Mouse (Mus musculus): ENCODE data around the gene Htr1f. TPM values are rescaled to one million over a fixed set of nuclear protein-coding genes. Genes with fewer than 3 reads are reported as not detected.

Gene Htr1f
- polyA plus RNA-seq, 1 experiment = not detected

DNA sequence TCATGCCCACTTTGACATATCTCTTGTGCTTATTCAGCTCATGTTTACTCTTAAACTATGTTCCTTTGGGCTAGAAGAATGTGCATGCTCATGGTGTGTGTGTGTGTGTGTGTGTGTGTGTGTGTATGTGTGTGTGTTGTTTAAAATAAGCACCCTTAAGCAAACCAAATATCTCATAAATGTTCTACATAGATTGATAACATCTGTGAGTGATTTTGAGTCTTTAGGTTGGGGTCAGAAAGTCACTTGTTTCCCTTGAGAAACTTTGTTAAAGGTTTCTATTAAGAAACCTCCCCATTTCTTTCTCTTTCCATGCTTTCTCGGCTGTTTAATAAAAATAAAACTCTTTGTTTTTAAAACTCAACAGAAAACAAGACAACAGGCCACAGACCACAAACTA is 88.1 kb downstream of the Htr1f start:
- H3K4me3 ChIP-seq (ENCODE audit: low read depth, low read length) = no peak overlapping the region
- TF ChIP-seq CTCF (IDR thresholded peaks at IDR 0.05; ENCODE audit: extremely low read depth, insufficient read length, insufficient replicate concordance, low read depth, low read length) = no peak
- TF ChIP-seq POLR2A (IDR thresholded peaks at IDR 0.05; ENCODE audit: low read depth, low read length) = no peak
- WGBS = 66% methylated on average over 1 of the region's 1 CpGs

DNA sequence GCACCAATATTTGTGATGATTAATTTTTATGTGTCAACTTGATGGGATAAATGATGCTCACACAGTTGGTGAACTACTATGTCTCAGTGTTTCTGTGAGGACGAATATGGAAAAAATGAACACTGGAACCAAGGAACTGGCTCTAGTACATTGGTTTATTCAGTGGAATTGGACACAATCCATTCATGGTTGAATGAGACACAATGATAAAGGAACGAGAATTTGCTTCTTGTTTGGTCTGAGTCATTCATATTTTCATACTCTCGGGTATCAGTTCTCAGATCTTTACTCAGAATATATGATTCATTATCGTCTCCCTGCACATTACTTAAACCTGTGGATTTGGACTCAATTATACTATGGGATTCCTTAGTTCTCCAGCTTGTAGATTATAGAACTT is 90.4 kb downstream of the Htr1f start:
- 77% methylated on average over 4 of the region's 4 CpGs for WGBS
- no peak for TF ChIP-seq POLR2A (IDR thresholded peaks at IDR 0.05; ENCODE audit: low read depth, low read length)
- TF ChIP-seq CTCF (IDR thresholded peaks at IDR 0.05; ENCODE audit: extremely low read depth, insufficient read length, insufficient replicate concordance, low read depth, low read length) = no peak
- Histone ChIP-seq H3K4me3 (ENCODE audit: low read depth, low read length) (no peak overlapping the region), H3K27ac (ENCODE audit: insufficient read depth, low read depth, low read length) (no peak overlapping the region), H3K4me1 (ENCODE audit: control insufficient read depth, insufficient read depth, insufficient read length, low read length) (no peaks in the 10 kb centered on the region), H3K36me3 (ENCODE audit: control insufficient read depth, insufficient read depth, low read length) (no peaks in the 10 kb centered on the region), H3K27me3 (ENCODE audit: control insufficient read depth, insufficient read depth, low read length) (no peaks in the 10 kb centered on the region)

More for the DNA sequence above, 88.1 kb downstream of the Htr1f start:
- Histone ChIP-seq H3K36me3 (ENCODE audit: control insufficient read depth, insufficient read depth, low read length) (no peaks in the 10 kb centered on the region), H3K27me3 (ENCODE audit: control insufficient read depth, insufficient read depth, low read length) (no peaks in the 10 kb centered on the region), H3K27ac (ENCODE audit: insufficient read depth, low read depth, low read length) (no peak overlapping the region), H3K4me1 (ENCODE audit: control insufficient read depth, insufficient read depth, insufficient read length, low read length) (no peaks in the 10 kb centered on the region)

DNA sequence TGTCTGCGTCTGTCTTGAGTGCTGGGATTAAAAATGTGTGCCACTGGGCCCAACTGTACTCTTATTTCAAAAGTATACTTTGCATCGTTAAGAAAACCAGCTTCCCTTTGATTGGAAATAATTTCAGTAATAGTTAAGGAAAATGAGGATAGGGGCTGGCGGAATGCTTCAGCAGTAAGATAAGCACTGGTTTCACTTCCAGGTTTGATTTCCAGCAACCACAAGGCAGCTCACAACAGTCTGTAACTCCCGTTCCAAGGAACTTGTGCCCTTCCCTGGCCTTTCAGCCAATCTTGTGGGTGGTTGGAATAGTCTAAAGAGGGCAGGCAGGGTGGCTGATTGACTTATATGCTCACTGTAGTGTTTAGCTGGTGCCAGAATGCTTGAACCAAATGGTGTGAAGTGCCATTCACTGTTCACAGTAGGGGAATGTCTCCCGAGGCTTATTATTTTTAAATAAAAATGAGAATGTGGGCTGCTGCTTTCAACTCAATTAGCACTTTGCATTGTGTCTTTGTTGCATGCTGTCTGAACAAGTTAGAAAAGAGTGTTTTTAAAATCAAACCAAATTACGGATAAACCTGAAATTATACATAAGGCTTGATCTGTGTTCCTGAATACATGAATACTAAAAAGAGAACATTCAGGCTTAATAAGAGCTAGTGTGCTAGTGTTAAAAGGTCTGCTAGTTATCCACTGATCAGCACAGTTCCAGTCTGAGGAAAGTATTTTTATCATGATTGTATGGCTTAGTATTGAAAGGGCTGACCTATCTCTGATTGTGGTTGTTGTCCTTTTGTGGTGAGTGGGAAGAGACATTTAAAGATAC is 103.4 kb downstream of the Htr1f start:
- no peaks in the 10 kb centered on the region for H3K36me3 ChIP-seq (ENCODE audit: control insufficient read depth, insufficient read depth, low read length)
- no peak overlapping the region for H3K27ac ChIP-seq (ENCODE audit: insufficient read depth, low read depth, low read length)
- H3K4me3 ChIP-seq (ENCODE audit: low read depth, low read length) = no peak overlapping the region
- no peak for TF ChIP-seq CTCF (IDR thresholded peaks at IDR 0.05; ENCODE audit: extremely low read depth, insufficient read length, insufficient replicate concordance, low read depth, low read length)
- WGBS = 79% methylated on average over 6 of the region's 6 CpGs
- no peaks in the 10 kb centered on the region for H3K27me3 ChIP-seq (ENCODE audit: control insufficient read depth, insufficient read depth, low read length)
- H3K4me1 ChIP-seq (ENCODE audit: control insufficient read depth, insufficient read depth, insufficient read length, low read length) = no peaks in the 10 kb centered on the region

DNA sequence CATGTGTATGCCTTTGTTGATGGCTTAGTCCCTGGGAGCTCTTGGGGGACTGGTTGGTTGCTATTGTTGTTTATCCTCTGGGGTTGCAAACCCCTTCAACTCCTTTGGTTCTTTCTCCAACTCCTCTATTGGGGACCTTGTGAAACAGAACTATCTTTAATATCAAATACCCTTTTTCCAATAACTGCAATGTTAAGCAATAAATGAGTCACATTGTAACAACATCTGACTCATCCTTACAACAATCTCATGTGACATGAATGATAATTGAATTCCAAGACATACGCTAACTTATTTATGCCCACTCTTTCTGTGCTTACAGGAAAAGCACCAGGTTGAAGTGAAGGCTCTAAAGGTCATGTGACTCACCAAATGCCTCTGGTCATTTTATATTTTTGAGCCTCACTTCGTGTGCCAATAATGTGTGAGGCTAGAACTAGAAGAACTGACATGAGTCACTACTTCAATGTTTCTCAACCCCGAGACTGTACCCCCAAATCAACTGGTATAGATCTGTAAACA is 116.3 kb downstream of the Htr1f start:
- no peaks in the 10 kb centered on the region for H3K36me3 ChIP-seq (ENCODE audit: control insufficient read depth, insufficient read depth, low read length)

DNA sequence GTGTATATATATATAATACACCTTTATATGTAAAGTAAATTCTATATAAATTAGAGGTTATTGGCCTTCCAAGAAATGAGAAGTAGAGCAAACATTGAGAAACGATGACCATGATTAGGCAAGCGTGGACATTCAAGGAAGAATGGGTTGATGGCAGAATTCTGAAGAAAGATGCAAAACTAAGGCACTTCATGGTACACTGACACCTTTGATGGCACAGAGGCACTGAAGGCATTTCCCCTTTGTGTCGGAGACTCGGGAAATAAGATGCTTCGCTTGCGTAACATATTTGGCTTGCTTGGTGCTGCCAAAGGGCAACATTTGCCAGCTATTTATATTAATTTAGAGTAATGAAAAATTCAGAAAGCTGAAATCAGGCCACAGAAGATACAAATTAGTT is 118.1 kb downstream of the Htr1f start:
- no peak for TF ChIP-seq POLR2A (IDR thresholded peaks at IDR 0.05; ENCODE audit: low read depth, low read length)
- TF ChIP-seq CTCF (IDR thresholded peaks at IDR 0.05; ENCODE audit: extremely low read depth, insufficient read length, insufficient replicate concordance, low read depth, low read length) = no peak
- no peak overlapping the region for H3K27ac ChIP-seq (ENCODE audit: insufficient read depth, low read depth, low read length)
- WGBS = 85% methylated on average over 6 of the region's 6 CpGs
- no peaks in the 10 kb centered on the region for H3K27me3 ChIP-seq (ENCODE audit: control insufficient read depth, insufficient read depth, low read length)
- H3K4me1 ChIP-seq (ENCODE audit: control insufficient read depth, insufficient read depth, insufficient read length, low read length) = no peaks in the 10 kb centered on the region
- no peaks in the 10 kb centered on the region for H3K36me3 ChIP-seq (ENCODE audit: control insufficient read depth, insufficient read depth, low read length)
- no peak overlapping the region for H3K4me3 ChIP-seq (ENCODE audit: low read depth, low read length)

More for the DNA sequence above, 116.3 kb downstream of the Htr1f start:
- TF ChIP-seq POLR2A (IDR thresholded peaks at IDR 0.05; ENCODE audit: low read depth, low read length) (no peak), CTCF (IDR thresholded peaks at IDR 0.05; ENCODE audit: extremely low read depth, insufficient read length, insufficient replicate concordance, low read depth, low read length) (no peak)
- 64% methylated on average over 3 of the region's 3 CpGs for WGBS
- no peak overlapping the region for H3K27ac ChIP-seq (ENCODE audit: insufficient read depth, low read depth, low read length)
- no peak overlapping the region for H3K4me3 ChIP-seq (ENCODE audit: low read depth, low read length)
- H3K27me3 ChIP-seq (ENCODE audit: control insufficient read depth, insufficient read depth, low read length) = no peaks in the 10 kb centered on the region
- H3K4me1 ChIP-seq (ENCODE audit: control insufficient read depth, insufficient read depth, insufficient read length, low read length) = no peaks in the 10 kb centered on the region

DNA sequence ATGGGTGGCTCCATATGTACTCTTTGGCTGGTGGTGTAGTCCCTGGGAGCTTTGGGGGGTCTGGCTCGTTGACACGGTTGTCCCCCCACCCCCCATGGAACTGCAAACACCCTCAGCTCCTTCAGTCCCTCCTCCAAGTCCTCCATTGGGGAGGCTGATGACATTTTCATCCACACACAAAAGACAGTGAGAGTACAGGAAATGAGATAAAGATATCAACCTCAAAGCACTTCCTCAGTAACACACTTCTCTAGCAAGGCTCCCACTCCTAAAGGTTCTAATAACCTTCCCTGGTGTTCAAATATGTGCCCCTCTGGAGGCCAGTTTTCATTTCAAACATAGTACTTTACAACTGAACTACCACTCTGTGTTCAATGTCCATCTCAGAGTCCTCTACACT is 118.6 kb downstream of the Htr1f start:
- H3K27me3 ChIP-seq (ENCODE audit: control insufficient read depth, insufficient read depth, low read length) = no peaks in the 10 kb centered on the region
- no peaks in the 10 kb centered on the region for H3K36me3 ChIP-seq (ENCODE audit: control insufficient read depth, insufficient read depth, low read length)
- TF ChIP-seq POLR2A (IDR thresholded peaks at IDR 0.05; ENCODE audit: low read depth, low read length) = no peak
- no peak for TF ChIP-seq CTCF (IDR thresholded peaks at IDR 0.05; ENCODE audit: extremely low read depth, insufficient read length, insufficient replicate concordance, low read depth, low read length)
- WGBS = 46% methylated on average over 2 of the region's 2 CpGs
- H3K4me3 ChIP-seq (ENCODE audit: low read depth, low read length) = no peak overlapping the region
- no peaks in the 10 kb centered on the region for H3K4me1 ChIP-seq (ENCODE audit: control insufficient read depth, insufficient read depth, insufficient read length, low read length)
- no peak overlapping the region for H3K27ac ChIP-seq (ENCODE audit: insufficient read depth, low read depth, low read length)

DNA sequence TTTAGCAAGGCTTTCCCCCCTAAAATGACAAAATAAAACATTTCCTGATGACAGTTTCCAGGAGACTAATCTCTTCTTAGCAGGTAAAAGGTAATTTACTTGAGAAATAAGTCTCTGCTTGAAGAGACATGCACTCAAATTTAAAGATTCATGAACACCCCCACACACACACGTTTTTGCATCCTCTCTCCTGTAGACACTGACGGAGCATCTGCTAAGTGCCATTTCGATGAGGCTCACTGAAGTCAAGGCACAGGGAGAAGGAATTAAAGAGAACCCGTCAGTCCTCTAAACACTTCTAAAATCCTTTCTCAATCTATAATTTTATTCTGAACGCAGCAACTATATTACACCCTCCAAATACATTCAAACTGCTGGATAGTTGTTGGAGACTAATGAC is 131.0 kb downstream of the Htr1f start:
- no peak overlapping the region for H3K27ac ChIP-seq (ENCODE audit: insufficient read depth, low read depth, low read length)
- 84% methylated on average over 5 of the region's 5 CpGs for WGBS
- no peaks in the 10 kb centered on the region for H3K4me1 ChIP-seq (ENCODE audit: control insufficient read depth, insufficient read depth, insufficient read length, low read length)
- no peaks in the 10 kb centered on the region for H3K27me3 ChIP-seq (ENCODE audit: control insufficient read depth, insufficient read depth, low read length)
- TF ChIP-seq CTCF (IDR thresholded peaks at IDR 0.05; ENCODE audit: extremely low read depth, insufficient read length, insufficient replicate concordance, low read depth, low read length) (no peak), POLR2A (IDR thresholded peaks at IDR 0.05; ENCODE audit: low read depth, low read length) (no peak)
- no peak overlapping the region for H3K4me3 ChIP-seq (ENCODE audit: low read depth, low read length)
- no peaks in the 10 kb centered on the region for H3K36me3 ChIP-seq (ENCODE audit: control insufficient read depth, insufficient read depth, low read length)
